Mouse (Mus musculus) adrenal gland, adult 2 months (tissue): ENCODE results near the gene Pitpnc1. TPM values are rescaled to one million over a fixed set of nuclear protein-coding genes. Genes with fewer than 3 reads are reported as not detected.

Experiments
- DNase-seq: peaks from one replicate; pipeline ENCODE4 v3.0.0; 2021
- polyA plus RNA-seq: library from polyadenylated mRNA; depleted of rRNA; stranded (reverse); fragments of >200 nt; gene quantifications from 2 replicates; pipeline ENCODE4 v1.2.3, GENCODE M21; 2012
- total RNA-seq, 2 experiments: library from RNA; stranded (reverse); gene quantifications; 2 replicates each; pipeline ENCODE4 v1.2.3; 2021

Gene Pitpnc1
- total and polyA plus RNA-seq, 3 experiments, result 2.8 to 17.5 (median 11.1) TPM

GRCm38 (mm10) chr11:107325739-107326725 lies 144.5 kb downstream of the Pitpnc1 start:
- DNase-seq, result no peak

- DNase-seq, result no peak
Observed at GRCm38 (mm10) chr11:107325226-107325625, 145.3 kb downstream of the Pitpnc1 start.

GRCm38 (mm10) chr11:107323173-107323572 lies 147.3 kb downstream of the Pitpnc1 start:
- no peak for DNase-seq

GRCm38 (mm10) chr11:107322226-107322625 lies 148.3 kb downstream of the Pitpnc1 start:
- DNase-seq, result no peak

GRCm38 (mm10) chr11:107321819-107322218 lies 148.7 kb downstream of the Pitpnc1 start:
- DNase-seq, result no peak

- peak; percentile 22 for DNase-seq
Observed at GRCm38 (mm10) chr11:107319861-107320260, 150.6 kb downstream of the Pitpnc1 start.

GRCm38 (mm10) chr11:107317653-107318281 lies 152.7 kb downstream of the Pitpnc1 start:
- peak; percentile 9 for DNase-seq

GRCm38 (mm10) chr11:107315475-107315874 lies 155.0 kb downstream of the Pitpnc1 start:
- no peak for DNase-seq

GRCm38 (mm10) chr11:107310338-107311121 lies 160.0 kb downstream of the Pitpnc1 start:
- DNase-seq, result no peak

GRCm38 (mm10) chr11:107306170-107306569 lies 164.3 kb downstream of the Pitpnc1 start:
- no peak for DNase-seq

GRCm38 (mm10) chr11:107302141-107302540 lies 168.4 kb downstream of the Pitpnc1 start:
- no peak for DNase-seq

GRCm38 (mm10) chr11:107300235-107300634 lies 170.3 kb downstream of the Pitpnc1 start:
- no peak for DNase-seq

- no peak for DNase-seq
Observed at GRCm38 (mm10) chr11:107299511-107300120, 170.9 kb downstream of the Pitpnc1 start.

- no peak for DNase-seq
Observed at GRCm38 (mm10) chr11:107296176-107296575, 174.3 kb downstream of the Pitpnc1 start.

- no peak for DNase-seq
Observed at GRCm38 (mm10) chr11:107292036-107292435, 178.5 kb downstream of the Pitpnc1 start.

GRCm38 (mm10) chr11:107288186-107288563 lies 182.3 kb downstream of the Pitpnc1 start:
- DNase-seq, result no peak

- no peak for DNase-seq
Observed at GRCm38 (mm10) chr11:107287215-107288185, 183.0 kb downstream of the Pitpnc1 start.

- no peak for DNase-seq
Observed at GRCm38 (mm10) chr11:107285731-107286130, 184.8 kb downstream of the Pitpnc1 start.

GRCm38 (mm10) chr11:107283632-107284031 lies 186.9 kb downstream of the Pitpnc1 start:
- DNase-seq, result no peak

GRCm38 (mm10) chr11:107282481-107282880 lies 188.0 kb downstream of the Pitpnc1 start:
- no peak for DNase-seq

- no peak for DNase-seq
Observed at GRCm38 (mm10) chr11:107279258-107279657, 191.2 kb downstream of the Pitpnc1 start.
